Mouse (Mus musculus) heart, adult 8-10 months (tissue): Measurements from ENCODE around the gene Sox13. TPM values are rescaled to one million over a fixed set of nuclear protein-coding genes. Genes with fewer than 3 reads are reported as not detected.

Experiments used
- DNase-seq: peaks from one replicate; pipeline ENCODE4 v3.0.0; 2022; ENCODE audit warnings: low spot score
- total RNA-seq, 4 experiments: library from RNA; stranded (reverse); gene quantifications; 2 replicates each; pipeline ENCODE4 v1.2.4; 2022

The Sox13 gene
- total RNA-seq: 10 to 100 TPM; 11.0 to 14.4 (median 13.9) TPM

DNA sequence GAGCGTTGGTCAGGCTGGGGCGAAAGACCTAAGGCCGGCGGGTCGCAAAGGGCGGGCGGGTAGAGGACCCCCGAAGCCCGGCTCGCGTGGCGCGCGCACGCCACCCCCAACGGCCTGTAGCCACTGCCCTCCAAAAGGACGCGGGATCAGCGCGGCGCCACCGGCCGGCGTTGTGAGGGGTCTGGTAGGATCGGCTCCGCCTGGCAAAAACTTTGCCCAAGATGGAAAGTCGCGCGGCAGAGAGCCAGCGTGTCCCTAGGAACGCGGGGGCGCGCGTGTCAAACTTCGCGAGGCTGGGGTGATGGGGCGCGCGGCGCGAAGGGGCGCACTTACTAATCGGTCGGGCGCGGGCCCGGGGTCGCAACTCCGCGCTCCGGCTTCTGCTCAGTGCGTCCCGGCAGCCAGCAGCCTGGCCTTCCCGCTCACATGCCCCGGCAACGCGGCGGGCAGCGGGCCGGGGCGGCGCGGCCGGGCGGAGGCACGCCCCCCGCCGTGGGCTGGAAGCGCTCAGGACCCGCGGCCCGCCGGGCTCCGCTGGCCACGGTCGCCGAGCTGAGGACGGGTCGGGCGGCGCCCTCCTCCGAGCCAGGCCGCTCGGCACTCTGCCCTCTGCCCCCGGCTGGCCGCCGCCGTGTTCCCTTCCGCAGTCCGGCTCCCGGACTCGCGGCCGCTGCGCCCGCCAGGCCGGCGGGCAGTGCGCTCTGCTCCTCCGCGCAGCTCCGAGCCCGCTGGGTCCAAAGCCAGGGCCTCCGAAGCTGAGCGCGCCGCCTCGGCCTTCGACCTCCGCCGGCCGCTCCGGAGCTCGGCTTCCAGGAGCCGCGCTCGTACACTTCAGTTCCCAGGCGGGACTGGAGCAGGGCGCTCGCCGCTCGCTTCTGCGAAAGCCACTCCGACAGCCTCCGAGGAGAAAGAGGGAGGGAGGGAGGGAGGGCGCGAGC lies at the start of gene Sox13:
Sox13 (minus strand) TSS at position 835 of the 938 bp plus-strand sequence.
- DNase-seq: no peak

DNA sequence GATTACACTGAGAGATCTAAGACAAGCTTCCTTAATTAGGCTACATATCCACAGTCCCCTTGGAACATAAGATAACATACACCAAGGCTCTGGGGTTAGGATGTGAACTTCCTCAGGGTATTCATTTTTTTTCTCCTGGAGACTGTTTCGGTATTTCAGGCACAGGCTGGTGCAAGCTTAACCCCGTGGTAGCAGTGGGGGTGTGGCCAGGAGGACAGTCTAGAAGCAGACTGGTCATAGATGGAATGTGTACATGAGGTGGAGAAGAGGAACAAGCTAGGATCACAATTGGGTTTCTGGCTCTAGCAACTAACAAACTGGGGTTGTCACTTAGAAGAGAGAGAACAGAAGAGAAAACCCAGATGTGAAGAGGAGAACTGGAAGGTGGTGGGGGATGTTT lies 47.4 kb upstream of the Sox13 start:
- no peak for DNase-seq

DNA sequence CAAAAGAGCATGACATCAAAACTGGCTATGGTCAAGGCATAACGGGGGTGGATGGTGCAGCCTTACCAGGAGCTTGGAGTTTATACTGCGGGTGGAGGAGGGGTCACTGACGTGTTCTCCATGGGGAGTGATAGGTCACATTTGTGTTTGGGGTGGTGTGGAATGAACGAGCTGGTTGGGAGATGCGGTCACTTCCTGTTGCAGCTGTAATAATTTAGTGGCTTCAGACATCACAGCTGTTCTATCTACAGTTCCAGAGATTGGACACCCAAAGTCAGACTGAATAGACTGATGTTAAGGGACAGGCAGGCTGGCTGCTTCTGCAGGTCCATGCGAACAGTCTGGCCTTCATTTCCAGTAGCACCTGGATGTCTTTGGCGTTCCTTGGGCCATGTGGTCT lies 46.9 kb upstream of the Sox13 start:
- DNase-seq: peak; percentile 75

DNA sequence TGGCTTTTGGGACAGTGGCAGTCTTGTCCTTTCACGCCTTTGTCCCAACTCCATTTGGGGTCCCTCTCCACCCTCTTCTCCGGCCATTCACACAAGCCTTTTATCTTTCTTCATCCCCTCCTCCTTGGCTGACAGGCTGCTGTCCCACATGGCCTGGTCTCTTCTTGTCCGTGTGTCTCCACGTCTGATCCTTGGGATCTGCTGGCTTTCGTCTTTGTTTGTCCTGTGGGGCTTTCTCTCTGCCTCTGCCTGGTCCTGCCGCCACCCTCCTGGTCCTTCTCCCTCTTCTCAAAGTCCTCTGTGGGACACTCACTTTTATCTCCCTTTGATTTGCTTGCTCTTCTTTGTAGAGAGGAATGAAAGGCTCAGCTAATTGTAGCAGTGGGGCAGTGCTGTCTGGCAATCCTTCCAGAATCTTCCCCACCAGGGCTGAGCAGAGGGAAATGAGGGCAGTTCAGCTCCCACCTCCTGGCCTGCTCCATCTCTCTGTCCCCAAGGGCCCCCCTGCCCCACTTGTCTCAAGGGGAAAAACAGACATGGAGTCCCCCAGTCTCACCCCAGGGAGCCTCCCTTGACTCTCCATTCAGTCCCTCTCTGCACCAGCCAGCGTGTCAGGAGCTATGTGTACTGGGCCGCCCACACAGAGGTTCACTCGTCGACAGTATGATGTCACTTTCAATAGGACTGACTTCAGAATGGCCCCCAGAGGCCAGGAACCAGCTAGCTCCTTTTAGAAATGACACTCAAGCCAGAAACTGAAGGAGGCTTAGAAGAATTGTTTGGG lies 46.3 kb upstream of the Sox13 start:
- peak; percentile 65 for DNase-seq

DNA sequence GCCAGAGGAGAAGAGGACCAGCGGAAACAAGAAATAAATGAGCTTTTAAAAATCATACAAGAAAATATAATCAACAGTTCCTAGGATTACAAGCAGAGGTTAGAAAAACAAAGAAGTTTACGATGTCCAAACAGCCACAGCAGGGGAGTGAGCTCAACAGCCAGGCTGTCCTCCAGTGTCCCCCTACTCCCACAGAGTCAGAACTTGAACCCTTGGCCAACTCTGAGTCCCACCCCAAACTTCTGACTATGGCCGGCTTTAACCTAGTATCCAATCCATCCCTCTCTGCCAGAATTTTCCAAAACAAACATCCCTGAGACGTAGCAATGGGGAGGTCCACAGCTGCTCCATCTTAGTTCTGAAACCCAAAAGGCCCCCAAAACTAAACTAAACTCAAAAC lies 45.0 kb upstream of the Sox13 start:
- DNase-seq: no peak

DNA sequence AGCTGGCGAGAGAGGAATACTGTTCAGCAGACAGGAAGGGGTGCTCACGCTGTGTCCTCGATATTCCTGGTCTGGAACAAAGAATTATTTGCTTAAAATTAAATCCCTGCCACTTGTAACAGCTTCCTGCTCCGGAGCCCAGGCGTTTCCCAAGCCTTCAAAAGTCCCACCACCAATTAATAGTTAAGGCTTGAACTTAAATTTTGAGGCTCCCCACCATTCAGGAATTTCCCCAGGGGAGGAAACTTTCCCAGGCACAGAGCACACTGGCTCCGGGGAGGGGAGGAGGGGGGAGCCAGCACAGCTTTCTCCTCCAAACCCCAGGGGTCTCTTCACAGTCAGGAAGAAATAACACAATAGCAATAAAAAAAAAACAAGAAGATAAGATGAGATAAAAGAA lies 44.6 kb upstream of the Sox13 start:
- no peak for DNase-seq

DNA sequence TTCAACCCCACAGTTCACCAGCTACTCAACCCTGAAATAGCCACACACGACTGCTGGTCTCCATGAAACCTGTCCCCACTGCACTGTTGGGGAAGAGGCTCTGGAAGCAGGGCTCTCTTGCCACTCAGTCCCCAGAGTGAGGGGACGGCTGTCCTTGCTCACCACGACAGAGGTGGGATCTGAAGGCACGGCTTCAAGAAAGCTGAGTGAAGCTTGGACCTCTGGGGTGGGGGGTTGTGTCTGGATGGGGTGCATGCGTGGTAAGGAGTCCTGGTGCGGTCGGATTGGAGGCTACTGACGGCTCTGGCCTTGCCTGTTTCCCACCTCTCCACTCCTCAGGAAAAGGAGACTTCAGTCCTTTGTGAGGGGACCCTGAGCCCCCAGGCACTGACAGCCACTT lies 43.7 kb upstream of the Sox13 start:
- DNase-seq: no peak

DNA sequence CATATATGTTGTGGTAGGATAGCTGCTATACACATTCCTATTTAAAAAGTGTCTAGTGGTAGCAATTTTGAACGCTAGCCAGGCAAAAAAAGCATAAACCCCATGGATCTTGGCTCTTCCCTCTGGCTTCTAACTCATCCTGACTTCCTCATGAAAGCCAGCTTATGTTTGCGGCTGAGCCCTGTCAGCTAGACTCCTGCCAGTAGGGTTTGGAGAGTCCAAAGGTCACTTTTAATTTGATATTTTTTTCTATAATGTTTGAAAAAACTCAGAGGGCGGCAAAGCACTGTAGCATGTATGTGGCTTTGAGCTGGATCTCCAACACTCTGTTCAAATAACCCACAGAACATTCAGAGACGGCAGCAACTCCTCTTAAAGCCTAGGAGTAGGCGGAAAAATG lies 39.0 kb upstream of the Sox13 start:
- no peak for DNase-seq

DNA sequence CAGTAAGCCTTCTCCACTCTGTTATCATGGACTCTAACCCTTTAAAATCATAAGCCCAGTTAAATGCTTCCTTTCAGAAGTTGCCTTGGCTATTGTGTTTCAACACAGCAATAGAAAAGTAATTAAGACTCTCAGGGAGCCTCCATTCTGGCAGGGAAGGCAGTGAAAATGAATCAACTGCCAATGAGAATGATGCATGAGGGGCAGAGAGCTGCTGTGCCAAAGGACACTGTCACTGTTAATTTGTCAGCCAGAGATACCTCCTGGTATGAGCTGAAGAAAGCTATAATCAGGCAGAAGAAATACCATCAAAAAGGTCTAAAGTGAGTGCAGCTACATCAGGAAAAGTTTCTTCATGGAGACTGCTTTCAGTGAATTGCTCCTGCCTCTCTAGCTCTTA lies 36.8 kb upstream of the Sox13 start:
- no peak for DNase-seq

DNA sequence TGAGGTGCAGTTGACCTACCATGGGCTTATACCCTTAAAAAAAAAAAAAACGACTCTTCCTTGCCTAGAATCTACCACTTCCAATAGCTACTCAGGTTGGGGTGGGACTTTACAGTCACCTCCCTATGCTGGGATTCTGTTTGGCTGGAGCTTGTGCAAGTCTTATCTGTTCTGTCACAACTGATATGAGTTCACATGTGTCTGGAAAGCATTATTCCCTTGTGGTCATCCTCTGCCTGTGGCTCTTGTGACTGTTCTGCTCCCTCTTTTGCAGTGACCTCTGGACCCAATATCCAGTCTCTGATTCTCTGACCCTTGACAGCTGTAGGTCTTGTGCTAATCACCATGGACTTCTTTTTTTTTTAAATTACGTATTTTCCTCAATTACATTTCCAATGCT lies 31.9 kb upstream of the Sox13 start:
- DNase-seq: no peak

DNA sequence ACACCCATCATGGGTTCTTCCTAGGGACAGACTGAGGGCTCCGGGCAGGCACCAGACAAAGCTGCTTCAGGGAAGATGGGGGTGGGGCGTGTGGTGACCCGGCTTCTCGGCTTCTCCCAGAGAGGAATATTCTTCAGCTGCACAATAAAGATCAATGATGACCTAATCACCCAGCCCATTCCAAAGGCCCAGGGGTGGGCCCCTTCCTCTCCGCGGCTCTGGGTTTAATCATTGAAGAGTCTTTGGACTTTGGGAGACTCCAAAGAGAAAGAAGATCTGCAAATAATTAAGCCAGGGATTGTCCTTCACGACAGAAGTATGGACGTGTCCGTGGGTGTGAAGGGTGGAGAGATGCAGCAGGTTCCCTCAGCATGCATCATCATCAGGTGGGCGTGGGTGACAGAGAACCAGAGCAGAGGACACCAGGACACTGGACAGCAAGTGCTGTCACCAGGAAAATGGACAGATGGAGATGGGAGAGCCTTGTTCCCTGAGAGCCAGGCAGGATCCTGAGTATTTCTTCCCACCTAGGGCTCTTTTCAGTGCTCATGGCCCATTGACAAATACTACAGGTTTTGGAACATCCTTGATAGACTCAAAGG lies 28.5 kb upstream of the Sox13 start:
- no peak for DNase-seq

DNA sequence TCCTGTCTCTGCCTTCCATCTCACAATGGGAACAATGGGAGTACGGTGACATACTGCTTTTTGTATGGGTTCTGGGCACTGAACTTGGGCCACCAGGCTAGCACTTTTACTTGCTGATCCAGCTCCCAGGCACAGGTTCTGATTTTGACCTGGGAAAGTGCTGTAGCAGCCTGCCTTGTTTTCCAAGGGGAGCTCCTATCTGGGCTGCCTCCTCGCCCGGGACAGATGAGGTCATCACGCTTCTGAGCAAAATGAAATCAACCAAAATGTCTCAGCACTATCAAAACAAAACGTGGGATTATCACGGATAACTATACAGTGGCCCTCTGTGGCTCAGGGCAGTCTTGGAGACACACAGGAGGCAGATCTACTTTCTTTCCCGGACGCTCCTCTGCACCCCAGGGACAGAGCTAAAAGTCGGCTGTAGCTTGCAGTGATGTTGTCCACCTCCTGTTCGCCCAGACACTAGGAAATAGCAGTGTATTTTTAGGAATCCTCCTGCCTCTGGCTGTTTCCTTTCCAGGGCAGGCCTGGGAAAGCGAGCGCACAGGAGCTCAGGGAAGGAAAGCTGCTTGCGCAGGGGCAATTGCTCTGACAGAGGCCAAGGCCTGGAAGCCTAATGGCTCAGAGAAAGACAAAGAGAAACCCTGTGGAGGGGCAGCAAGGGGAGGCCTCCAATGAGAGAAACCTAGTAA lies 27.8 kb upstream of the Sox13 start:
- peak; percentile 63 for DNase-seq

DNA sequence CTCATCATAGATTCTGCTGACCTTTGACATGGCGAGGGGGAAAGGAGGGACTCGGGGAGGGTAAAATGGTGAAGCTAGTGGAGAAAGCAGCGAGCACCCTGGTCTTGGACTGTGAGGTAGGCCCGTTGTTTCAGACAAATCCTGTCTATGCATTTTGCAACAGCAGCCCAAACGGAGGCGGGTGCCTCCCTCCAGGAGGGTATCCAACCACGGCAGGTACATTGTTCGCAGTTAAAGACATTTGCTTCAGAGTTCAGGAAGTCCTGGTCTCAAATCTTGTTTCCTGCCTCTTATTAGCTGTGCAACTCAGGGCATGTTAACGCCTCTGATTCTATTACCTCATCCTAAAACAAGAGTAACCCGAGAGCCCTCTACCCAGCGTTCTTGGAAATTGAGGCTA lies 26.8 kb upstream of the Sox13 start:
- peak; percentile 19 for DNase-seq

DNA sequence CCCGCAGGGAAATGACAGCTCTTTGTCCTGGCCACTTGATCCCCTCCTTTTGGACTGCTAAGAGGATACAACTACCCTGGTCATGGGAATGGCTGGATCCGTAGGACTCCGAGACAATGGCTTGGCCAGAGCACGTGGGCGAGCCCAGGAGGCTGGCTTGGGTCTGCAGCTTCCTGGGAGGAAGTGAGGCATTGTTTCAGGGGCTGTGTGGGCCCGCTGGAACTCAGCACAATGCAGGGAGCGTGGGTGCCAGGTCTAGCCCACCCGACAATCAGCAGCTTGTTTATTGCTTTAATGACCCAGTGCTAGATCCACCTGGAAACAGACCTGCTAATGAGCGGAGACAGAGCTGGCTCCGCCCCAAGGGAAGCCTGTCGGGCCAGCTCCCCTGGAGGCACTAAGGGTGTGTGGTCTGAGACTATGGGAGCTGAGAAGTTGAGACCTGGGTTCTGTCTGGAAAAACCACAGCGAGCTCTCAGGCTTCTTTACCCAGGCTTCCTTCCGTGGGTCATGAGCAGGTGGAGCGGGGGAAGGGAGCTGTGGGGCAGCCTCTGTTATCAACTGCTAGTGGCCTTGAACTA lies 24.3 kb upstream of the Sox13 start:
- peak; percentile 80 for DNase-seq

DNA sequence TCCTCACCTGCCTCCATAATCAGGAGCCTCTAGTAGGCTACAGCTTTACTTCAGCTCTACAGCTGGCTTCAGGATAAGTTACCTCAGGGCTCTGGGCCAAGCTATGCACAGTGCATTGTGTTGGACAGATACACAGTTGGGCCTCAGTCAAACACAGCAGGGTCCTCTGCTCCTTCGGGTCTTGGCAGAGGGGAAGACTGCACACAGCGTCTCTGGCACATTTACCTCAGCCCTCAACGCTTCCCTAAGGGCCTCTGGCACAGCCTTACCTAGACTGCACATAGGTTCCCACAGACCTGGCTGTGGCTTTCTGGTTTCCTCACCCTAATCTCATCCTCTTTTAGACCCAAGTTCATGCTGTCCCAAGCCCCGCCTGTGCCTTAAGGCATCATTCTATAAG lies 22.1 kb upstream of the Sox13 start:
- no peak for DNase-seq

DNA sequence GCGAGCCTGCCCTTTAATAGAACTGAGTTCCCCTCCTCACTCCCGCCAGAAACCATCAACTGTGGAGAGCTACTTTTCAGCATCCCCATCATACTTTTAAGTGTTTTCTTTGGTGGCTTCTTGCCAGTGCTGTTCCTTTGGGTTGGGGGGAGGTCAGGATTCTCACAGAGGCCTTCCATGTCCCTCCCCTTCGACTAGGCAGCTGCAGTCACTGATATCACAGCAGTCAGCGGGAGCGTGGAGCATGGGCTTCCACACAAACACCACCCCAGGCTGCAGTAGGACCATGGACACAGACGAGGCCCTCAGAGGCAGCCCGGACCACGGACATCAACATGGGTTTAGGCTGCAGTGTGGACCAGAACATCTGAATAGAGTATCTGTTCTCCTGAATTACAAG lies 20.1 kb upstream of the Sox13 start:
- no peak for DNase-seq

DNA sequence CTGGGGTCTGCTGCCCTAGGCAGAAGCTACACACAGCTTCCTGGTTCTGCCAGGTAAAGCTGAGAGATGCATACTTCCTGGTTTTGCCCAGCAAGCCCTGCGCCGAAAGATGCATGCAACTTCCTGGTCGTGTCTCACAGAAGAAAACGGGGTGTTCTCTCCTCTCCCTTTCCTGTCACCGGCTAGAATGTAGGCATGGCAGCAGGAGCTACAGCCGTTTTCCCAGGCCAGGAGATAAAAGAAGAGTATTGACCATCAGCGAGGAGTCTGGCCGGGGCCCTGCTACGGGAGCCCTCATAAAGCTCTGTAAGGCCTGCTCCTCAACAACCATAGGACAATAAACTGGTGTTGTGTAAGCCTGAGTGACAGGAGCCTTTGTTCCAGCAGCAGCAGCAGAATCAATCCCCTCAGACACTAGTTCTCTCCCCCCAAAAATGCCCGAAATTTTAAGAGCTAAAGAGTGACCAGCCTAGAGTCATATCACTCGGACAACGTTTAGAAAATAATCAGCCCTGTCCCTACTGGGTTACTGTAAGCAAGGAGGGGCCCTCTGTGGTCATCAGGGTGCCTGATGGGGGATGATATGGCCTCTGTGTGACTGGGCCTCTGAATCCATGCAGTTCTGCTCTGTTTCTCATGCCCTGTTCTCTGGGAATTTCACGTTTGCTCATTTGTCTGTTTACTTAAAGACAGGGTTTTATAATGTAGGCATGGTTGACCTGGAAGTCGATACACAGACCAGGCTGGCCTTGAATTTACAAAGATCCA lies 13.9 kb upstream of the Sox13 start:
- no peak for DNase-seq

DNA sequence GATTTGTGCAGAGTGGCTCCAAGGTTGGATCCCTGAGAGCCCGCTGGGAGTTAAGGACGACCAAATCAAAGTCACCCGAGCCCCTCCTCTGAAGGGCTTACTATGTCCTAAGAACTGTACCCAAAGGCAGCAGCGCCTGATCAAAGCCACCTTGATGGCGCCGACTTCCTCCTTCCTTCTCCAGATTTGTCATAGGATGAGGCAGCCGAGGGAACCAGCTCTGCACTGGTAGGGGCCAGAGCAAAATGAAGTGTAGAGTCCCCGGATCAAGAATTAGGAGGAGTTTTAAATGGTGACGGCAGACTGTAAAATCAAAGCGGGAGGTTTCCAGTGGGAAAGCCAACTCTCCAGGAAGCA lies 10.6 kb upstream of the Sox13 start:
- no peak for DNase-seq

DNA sequence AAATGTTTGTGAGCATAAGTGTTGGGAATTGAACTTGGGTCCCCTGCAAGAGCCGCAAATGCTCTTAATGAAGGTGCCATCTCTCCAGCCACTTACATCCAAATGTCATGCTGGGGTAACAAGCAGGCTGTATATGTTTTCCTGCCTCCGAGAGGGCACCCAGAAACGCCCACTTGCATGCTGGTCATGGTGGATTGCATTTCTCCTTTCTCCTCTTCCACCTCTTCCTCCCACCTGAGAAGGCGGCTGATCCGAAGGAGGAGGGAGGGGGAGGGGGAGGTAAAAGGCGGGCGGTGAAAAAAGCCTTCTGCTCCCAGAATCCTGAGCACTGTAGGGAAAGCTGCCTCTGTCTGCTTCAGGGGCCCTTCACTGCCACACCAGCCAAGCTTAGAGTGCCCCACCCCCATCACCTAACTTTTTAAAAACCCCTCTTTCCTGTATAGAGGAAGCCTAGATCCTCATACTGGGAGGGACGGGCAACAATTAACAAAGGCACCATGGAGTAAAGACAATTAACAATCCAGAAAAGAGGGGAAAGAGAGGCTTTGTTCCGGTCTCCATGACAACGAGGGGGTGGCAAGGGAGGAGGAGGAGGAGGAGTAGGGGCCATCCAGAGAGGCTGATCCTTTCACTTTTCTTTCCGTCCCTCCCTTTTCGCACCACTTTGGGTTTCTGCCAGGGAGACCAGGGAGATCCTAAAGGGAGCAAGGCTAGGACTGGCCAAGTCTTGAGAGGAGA lies 10.0 kb upstream of the Sox13 start:
- DNase-seq: peak; percentile 53

DNA sequence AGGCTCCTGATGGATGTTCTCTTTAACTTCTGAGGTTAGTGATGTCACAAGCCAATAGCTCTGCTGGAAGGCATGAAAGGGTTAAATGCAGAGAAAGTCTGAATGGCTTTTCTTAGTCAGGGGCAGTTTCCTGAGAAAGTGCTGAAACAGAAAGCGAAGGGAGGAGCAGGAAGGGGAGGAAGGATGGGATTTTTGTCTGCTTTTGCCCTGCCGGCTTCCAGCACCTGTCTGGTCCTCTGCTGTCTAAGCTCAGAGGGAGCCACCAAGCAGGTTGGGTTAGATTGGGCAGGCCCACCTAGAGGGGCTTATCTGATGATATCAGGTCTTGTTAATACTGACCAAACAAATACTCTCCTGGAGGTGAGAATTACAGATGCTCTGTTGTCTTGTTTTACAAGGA lies 8.4 kb upstream of the Sox13 start:
- DNase-seq: no peak
